Mouse (Mus musculus): Measurements from ENCODE around the gene Tpcn1. TPM values are rescaled to one million over a fixed set of nuclear protein-coding genes. Genes with fewer than 3 reads are reported as not detected.

The Tpcn1 gene
- polyA plus RNA-seq, 1 experiment from 2014 or later: 31.5 TPM

- H3K27ac ChIP-seq (ENCODE audit: low read depth, low read length): peak overlapping the region; percentile 83
- H3K4me2 ChIP-seq (replicated peaks; ENCODE audit: low read depth): peak overlapping the region; percentile 2; the same call in 1 of the 2 replicates
- no peak for TF ChIP-seq CTCF (IDR thresholded peaks at IDR 0.05; ENCODE audit: low read depth)
- no peak overlapping the region for H3K9ac ChIP-seq (ENCODE audit: low read depth, low read length)
- H3K36me3 ChIP-seq (ENCODE audit: control insufficient read depth, insufficient read depth): peaks cover 31% of the 10 kb centered on the region
- H3K4me3 ChIP-seq (ENCODE audit: low read depth, low read length): no peak overlapping the region
- H3K9me3 ChIP-seq (ENCODE audit: control insufficient read depth): no peaks in the 10 kb centered on the region
- 32% methylated on average over 12 of the region's 12 CpGs for WGBS
- H3K4me1 ChIP-seq (replicated peaks; ENCODE audit: control insufficient read depth, insufficient read depth, low read length): peaks cover 3% of the 10 kb centered on the region; the same call in 1 of the 2 replicates
- ATAC-seq: no peak
- no peaks in the 10 kb centered on the region for H3K27me3 ChIP-seq (replicated peaks; ENCODE audit: control insufficient read depth, insufficient read depth, low read length)
Measured at GRCm38 (mm10) chr5:120578504-120579081, 9.9 kb downstream of the Tpcn1 start.

DNA sequence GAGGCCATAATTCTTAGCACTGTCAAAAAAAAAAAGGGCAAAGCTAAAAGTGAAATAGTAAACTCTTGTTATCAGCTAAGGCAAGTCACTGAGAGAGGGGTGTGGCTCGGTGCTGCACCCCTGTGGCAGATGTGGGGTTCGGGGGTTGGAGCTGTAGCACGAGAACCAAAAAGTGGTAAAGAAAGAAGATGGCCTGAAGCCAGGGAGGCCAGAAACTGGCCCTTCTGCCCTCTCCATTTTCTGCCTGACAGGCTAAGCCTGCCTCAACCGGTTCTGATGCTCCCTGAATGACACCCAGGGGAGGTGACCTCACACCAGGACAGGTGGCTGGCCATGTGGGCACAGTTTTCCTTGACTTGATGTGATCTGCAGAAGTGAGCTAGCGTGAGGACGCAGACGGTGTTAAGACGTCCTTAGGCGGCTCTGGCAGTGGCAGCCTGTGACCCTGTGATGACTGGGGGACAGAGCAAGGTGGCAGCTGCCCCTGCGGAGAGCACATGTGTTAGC, 10.5 kb downstream of the Tpcn1 start:
- 0 out of 2 replicates have a peak overlapping the region, but pooled peaks have one; percentile 2 for H3K27ac ChIP-seq (ENCODE audit: low read depth, low read length)
- H3K36me3 ChIP-seq (ENCODE audit: control insufficient read depth, insufficient read depth): peaks cover 31% of the 10 kb centered on the region
- peaks cover 3% of the 10 kb centered on the region; the same call in 1 of the 2 replicates for H3K4me1 ChIP-seq (replicated peaks; ENCODE audit: control insufficient read depth, insufficient read depth, low read length)
- no peak for ATAC-seq
- no peak overlapping the region for H3K4me3 ChIP-seq (ENCODE audit: low read depth, low read length)
- H3K9me3 ChIP-seq (ENCODE audit: control insufficient read depth): no peaks in the 10 kb centered on the region
- 46% methylated on average over 10 of the region's 10 CpGs for WGBS
- no peaks in the 10 kb centered on the region for H3K27me3 ChIP-seq (replicated peaks; ENCODE audit: control insufficient read depth, insufficient read depth, low read length)
- H3K9ac ChIP-seq (ENCODE audit: low read depth, low read length): no peak overlapping the region
- TF ChIP-seq CTCF (IDR thresholded peaks at IDR 0.05; ENCODE audit: low read depth): peak; percentile 48
- H3K4me2 ChIP-seq (replicated peaks; ENCODE audit: low read depth): no peak overlapping the region

DNA sequence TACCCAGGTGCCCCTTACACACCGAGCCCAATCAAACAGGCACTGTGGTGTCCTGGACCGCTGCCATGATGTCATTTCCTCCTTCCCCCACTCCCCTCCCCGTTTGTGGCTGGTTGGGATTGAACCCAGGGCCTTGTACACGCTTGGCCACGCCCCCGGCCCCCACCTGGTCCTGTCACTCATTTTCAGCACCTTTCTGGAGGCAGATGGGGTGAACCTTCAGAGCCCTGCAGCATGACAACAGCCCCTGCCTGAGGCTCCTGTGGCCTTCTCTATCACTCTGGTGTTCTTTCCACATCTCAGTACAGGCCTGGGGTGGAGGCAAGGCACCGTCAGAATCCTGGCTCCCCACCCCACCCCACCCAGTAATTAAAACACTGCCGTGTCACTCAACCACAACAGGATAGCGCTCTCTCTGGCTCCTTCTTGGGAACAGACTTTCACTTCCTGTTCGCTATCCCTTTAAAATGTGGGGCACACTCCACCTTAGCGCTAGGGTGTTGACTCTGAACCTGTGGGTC, 11.6 kb downstream of the Tpcn1 start:
- H3K9ac ChIP-seq (ENCODE audit: low read depth, low read length): no peak overlapping the region
- H3K4me2 ChIP-seq (replicated peaks; ENCODE audit: low read depth): no peak overlapping the region
- no peak overlapping the region for H3K27ac ChIP-seq (ENCODE audit: low read depth, low read length)
- ATAC-seq: no peak
- H3K27me3 ChIP-seq (replicated peaks; ENCODE audit: control insufficient read depth, insufficient read depth, low read length): no peaks in the 10 kb centered on the region
- 54% methylated on average over 11 of the region's 11 CpGs for WGBS
- H3K9me3 ChIP-seq (ENCODE audit: control insufficient read depth): no peaks in the 10 kb centered on the region
- no peak overlapping the region for H3K4me3 ChIP-seq (ENCODE audit: low read depth, low read length)
- no peak for TF ChIP-seq CTCF (IDR thresholded peaks at IDR 0.05; ENCODE audit: low read depth)
- H3K36me3 ChIP-seq (ENCODE audit: control insufficient read depth, insufficient read depth): peaks cover 27% of the 10 kb centered on the region
- peaks cover 3% of the 10 kb centered on the region; the same call in 1 of the 2 replicates for H3K4me1 ChIP-seq (replicated peaks; ENCODE audit: control insufficient read depth, insufficient read depth, low read length)

- no peaks in the 10 kb centered on the region for H3K9me3 ChIP-seq (ENCODE audit: control insufficient read depth)
- no peak overlapping the region for H3K4me2 ChIP-seq (replicated peaks; ENCODE audit: low read depth)
- WGBS: 77% methylated on average over 10 of the region's 10 CpGs
- peaks cover 18% of the 10 kb centered on the region for H3K36me3 ChIP-seq (ENCODE audit: control insufficient read depth, insufficient read depth)
- no peak overlapping the region for H3K4me3 ChIP-seq (ENCODE audit: low read depth, low read length)
- peaks cover 3% of the 10 kb centered on the region; the same call in 1 of the 2 replicates for H3K4me1 ChIP-seq (replicated peaks; ENCODE audit: control insufficient read depth, insufficient read depth, low read length)
- no peak for TF ChIP-seq CTCF (IDR thresholded peaks at IDR 0.05; ENCODE audit: low read depth)
- H3K9ac ChIP-seq (ENCODE audit: low read depth, low read length): no peak overlapping the region
- H3K27ac ChIP-seq (ENCODE audit: low read depth, low read length): no peak overlapping the region
- ATAC-seq: no peak
- H3K27me3 ChIP-seq (replicated peaks; ENCODE audit: control insufficient read depth, insufficient read depth, low read length): no peaks in the 10 kb centered on the region
Measured at GRCm38 (mm10) chr5:120574469-120575063, 13.9 kb downstream of the Tpcn1 start.

DNA sequence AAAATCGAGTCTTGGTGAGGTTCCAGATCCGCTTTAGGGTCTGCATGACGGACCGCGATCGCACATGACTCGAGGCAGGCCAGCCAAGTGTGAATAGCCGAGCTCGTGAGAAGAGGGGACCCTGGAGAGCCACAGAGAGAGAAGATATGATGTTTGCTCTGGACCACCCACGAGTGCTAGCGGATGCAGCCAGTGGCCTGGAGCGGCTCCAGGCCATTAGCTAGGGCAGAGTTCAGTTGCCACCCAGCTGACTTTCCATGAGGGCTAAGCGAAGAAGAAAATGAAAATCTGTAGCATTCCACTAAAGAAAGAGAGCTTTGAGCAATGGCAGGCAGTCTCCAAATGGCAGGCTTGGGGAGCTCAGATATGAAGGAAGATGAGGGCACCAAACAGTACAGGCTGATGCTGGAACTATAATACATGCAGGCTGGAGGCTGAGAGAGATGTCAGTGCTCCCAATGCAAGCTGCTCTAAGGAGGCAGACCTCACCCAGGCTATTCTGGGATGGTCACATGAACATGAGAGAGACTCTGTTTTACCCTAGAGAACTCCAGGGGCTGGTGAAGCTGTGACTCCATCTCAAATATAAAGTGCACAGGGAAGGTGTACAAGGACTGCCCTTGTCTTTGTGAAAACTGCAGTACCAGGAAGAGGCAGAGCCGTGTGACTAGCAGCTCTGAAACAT, 17.3 kb downstream of the Tpcn1 start:
- H3K27ac ChIP-seq (ENCODE audit: low read depth, low read length): peak overlapping the region; percentile 29
- TF ChIP-seq CTCF (IDR thresholded peaks at IDR 0.05; ENCODE audit: low read depth): no peak
- no peaks in the 10 kb centered on the region for H3K27me3 ChIP-seq (replicated peaks; ENCODE audit: control insufficient read depth, insufficient read depth, low read length)
- no peak overlapping the region for H3K9ac ChIP-seq (ENCODE audit: low read depth, low read length)
- peaks cover 18% of the 10 kb centered on the region for H3K36me3 ChIP-seq (ENCODE audit: control insufficient read depth, insufficient read depth)
- 57% methylated on average over 14 of the region's 14 CpGs for WGBS
- no peaks in the 10 kb centered on the region for H3K9me3 ChIP-seq (ENCODE audit: control insufficient read depth)
- no peak overlapping the region for H3K4me3 ChIP-seq (ENCODE audit: low read depth, low read length)
- no peak overlapping the region for H3K4me2 ChIP-seq (replicated peaks; ENCODE audit: low read depth)
- peaks cover 13% of the 10 kb centered on the region for H3K4me1 ChIP-seq (replicated peaks; ENCODE audit: control insufficient read depth, insufficient read depth, low read length)
- ATAC-seq: no peak

All from intestine, postnatal 0 days (tissue).